Mouse (Mus musculus): ENCODE data around the gene Dhcr24.

DNA sequence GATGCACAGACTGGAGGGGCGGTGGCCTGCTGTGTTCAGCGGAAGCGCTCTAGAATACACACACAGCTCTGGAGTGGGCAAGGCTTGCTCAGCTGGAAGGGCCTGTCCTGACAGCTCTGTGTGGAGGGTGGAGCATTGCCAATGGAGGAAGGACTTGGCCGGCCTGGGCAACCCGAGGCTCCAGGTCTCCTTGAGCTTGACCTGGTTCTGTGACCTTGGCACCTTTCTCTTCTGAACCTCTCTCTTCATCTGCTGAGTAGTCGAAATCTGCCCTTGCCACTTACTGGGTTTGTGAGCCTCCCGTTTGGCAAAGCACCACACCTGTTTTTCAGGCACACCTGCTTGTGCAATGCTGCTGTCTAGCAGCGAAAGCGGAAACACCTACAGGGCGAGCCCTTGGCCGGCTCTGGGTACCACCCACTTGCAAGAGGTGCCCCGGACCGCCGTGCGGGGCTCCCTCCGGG, 61.2 kb downstream of the Dhcr24 start, which contains the start of gene Ttc22:
- TF ChIP-seq EP300 (IDR thresholded peaks at IDR 0.05; ENCODE audit: low read depth) (no peak), CTCF (IDR thresholded peaks at IDR 0.05; ENCODE audit: low read depth) (no peak)

Measured in liver, embryonic 14.5 days (tissue).